Mouse (Mus musculus): ENCODE measurements around the gene Krt9.

The Krt9 gene

GRCm38 (mm10) chr11:100148615-100149330, 44.3 kb downstream of the Krt9 start, which contains the start of gene Krt19:
Krt19 (minus strand) TSS chr11:100148665.
- 59% methylated on average over 9 of the region's 9 CpGs for WGBS

DNA sequence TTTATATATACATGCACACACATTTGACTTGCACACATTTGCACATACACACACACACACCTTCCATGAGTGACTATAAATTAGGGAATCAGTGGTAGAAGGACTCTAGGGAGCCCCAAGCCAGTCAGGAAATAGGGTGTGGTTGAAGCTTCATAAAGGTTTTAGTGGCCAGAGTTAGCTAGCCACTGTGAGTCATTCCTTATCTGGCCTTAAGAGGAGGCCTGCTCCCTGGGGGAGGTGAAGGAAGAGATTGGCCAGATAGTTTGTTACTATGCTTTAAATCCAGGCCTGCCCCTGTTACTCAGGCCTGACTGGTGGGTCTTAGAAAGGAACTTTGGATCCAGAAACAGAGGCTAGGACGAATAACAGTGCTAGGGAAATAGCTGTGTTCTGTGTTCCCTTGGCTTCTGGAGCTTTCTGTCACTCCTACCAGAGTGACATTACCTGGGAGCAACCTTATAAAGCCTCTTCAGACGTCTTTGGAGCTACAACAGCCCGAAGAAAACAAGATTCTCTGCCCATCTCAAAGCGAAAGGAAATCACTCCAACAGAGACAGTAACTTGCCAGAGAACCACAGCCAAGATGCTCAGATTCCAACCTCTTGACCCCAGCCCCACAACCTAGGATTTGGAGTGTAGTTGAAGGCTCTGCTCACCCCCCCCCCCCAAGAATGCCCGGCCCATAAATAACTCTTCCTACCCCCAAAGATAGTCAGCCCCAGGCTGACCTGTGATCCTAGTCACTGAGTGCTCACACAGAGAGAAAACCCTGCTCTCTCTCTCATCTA, 45.3 kb downstream of the Krt9 start:
- WGBS: 80% methylated on average over 5 of the region's 5 CpGs

DNA sequence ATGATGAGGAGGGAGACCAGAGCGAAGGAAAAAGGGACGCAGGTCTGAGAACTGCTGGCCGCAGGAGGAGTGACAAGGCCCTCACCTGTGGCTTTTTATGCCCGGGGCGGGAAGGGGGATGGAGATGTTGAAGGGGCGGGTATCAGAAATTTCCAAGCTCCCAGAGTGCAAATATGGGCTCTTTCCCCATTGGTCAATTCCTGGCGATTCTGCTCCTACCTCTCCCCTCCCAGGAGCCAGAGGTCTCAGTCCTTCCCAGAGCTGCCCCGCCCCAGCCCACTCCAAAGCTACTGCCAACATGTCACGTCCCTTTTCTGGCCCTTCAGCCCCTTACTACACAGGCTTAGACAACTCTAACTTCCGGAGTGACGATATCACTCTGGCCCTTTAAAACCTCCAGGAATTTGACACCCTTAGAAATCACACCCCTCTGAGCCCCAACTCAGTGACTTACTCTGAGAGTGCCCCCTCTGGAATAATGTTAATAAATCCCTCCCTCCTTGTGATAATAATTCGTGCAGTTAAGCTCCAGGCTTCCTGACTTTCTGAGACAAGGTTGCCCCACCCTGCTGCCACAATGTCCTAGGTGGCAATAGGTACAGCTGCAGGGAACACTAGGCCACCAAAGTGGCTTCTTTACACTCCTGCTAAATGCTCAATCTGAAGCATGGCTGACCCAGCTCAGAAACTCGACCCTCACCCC, 47.0 kb downstream of the Krt9 start:
- 13% methylated on average over 13 of the region's 13 CpGs for WGBS

DNA sequence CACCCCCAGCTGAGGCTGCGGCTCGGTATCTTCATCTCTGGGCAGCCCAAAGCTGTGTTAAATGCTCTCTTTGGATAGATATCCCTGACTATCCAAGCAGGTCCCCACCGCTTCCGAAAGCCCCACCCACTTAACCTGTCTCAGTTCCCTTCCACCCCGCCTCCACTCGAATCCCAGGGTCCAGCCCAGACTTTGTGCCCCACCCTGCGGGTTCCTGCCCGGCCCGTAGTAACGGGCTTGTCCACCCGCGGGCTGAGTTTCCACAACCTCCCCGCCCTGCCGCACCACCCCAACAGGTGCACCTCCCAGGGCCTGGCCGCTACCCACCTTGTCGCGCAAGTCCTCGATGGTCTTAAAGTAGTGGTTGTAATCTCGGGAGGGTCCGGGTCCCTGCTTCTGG, 47.9 kb downstream of the Krt9 start:
- WGBS: 4% methylated on average over 20 of the region's 20 CpGs

GRCm38 (mm10) chr11:100140966-100141365, 52.1 kb downstream of the Krt9 start:
- 88% methylated on average over 21 of the region's 21 CpGs for WGBS

- 91% methylated on average over 2 of the region's 2 CpGs for WGBS
Measured at GRCm38 (mm10) chr11:100139391-100139790, 53.7 kb downstream of the Krt9 start.

GRCm38 (mm10) chr11:100138809-100139208, 54.2 kb downstream of the Krt9 start:
- 82% methylated on average over 7 of the region's 7 CpGs for WGBS

DNA sequence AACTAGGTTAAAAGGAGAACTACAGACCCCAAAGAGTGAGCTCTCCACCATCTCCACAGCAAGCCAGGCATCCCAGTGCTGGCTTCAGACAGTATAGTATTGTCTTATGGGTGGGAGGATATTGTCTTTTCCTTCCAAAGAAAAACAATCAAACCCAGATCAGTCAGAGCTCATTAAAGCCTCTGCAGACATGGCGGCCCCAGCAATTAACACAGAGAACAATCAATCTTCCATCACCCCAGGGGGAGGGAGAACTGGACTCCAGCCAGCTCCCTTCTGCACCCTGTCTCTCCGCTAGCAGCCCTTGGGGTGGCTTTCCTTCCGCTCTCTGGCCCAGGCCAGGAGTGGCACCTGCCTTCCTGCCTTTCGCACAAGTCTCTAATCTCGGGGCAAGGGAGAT, 55.4 kb downstream of the Krt9 start:
- 64% methylated on average over 5 of the region's 5 CpGs for WGBS

Measured in cerebral cortex, adult 2 months (tissue).